Mouse (Mus musculus): Measurements from ENCODE around the gene Gp1ba. TPM values are rescaled to one million over a fixed set of nuclear protein-coding genes. Genes with fewer than 3 reads are reported as not detected.

Gene Gp1ba
- polyA plus RNA-seq, 2 experiments = 4.5 to 7.6 TPM

- Histone ChIP-seq H3K9ac (replicated peaks) (no peak overlapping the region), H3K4me2 (ENCODE audit: low read depth) (no peak overlapping the region), H3K27me3 (ENCODE audit: control insufficient read depth, insufficient read depth, low read length) (no peaks in the 10 kb centered on the region), H3K36me3 (replicated peaks; ENCODE audit: control insufficient read depth, insufficient read depth, low read depth) (no peaks in the 10 kb centered on the region; the same call in 1 of the 2 replicates), H3K9me3 (ENCODE audit: control insufficient read depth, low read length) (no peaks in the 10 kb centered on the region), H3K4me3 (ENCODE audit: insufficient read depth in 1 of 2, low read depth in 2 of 2, low read length in 2 of 2) (no peak overlapping the region), H3K4me1 (replicated peaks; ENCODE audit: control insufficient read depth in 2 of 2, insufficient read depth in 2 of 2, low read length in 1 of 2) (peaks cover 0 to 22% of the 10 kb centered on the region in 2 experiments; a peak in 2 of 4 replicates), H3K27ac (no peak overlapping the region)
- ATAC-seq (ENCODE audit: insufficient read depth) = no peak
- TF ChIP-seq EP300 (IDR thresholded peaks at IDR 0.05; ENCODE audit: low read depth) (no peak), CTCF (IDR thresholded peaks at IDR 0.05; ENCODE audit: low read depth) (no peak)
- DNase-seq (ENCODE audit: low read depth in 3 of 3, low spot score in 3 of 3) = no peak
- WGBS (ENCODE audit: insufficient replicate concordance) = 78% methylated on average over 8 of the region's 8 CpGs
Measured at GRCm38 (mm10) chr11:70679361-70679760, 40.4 kb downstream of the Gp1ba start.

- ATAC-seq (ENCODE audit: insufficient read depth) (no peak), DNase-seq (ENCODE audit: low read depth in 3 of 3, low spot score in 3 of 3) (no peak)
- H3K4me2 ChIP-seq (ENCODE audit: low read depth) = no peak overlapping the region
- H3K27me3 ChIP-seq (ENCODE audit: control insufficient read depth, insufficient read depth, low read length) = no peaks in the 10 kb centered on the region
- H3K9me3 ChIP-seq (ENCODE audit: control insufficient read depth, low read length) = no peaks in the 10 kb centered on the region
- 45% methylated on average over 8 of the region's 8 CpGs for WGBS (ENCODE audit: insufficient replicate concordance)
- no peak overlapping the region for H3K27ac ChIP-seq
- H3K4me1 ChIP-seq (replicated peaks; ENCODE audit: control insufficient read depth in 2 of 2, insufficient read depth in 2 of 2, low read length in 1 of 2) = peaks cover 0 to 22% of the 10 kb centered on the region in 2 experiments; a peak in 2 of 4 replicates
- H3K36me3 ChIP-seq (replicated peaks; ENCODE audit: control insufficient read depth, insufficient read depth, low read depth) = no peaks in the 10 kb centered on the region; the same call in 1 of the 2 replicates
- H3K4me3 ChIP-seq (ENCODE audit: insufficient read depth in 1 of 2, low read depth in 2 of 2, low read length in 2 of 2) = no peak overlapping the region
- no peak overlapping the region for H3K9ac ChIP-seq (replicated peaks)
- TF ChIP-seq EP300 (IDR thresholded peaks at IDR 0.05; ENCODE audit: low read depth) = no peak
Measured at GRCm38 (mm10) chr11:70679894-70680293, 41.0 kb downstream of the Gp1ba start.

- Histone ChIP-seq H3K9ac (replicated peaks) (no peak overlapping the region), H3K4me3 (ENCODE audit: insufficient read depth in 1 of 2, low read depth in 2 of 2, low read length in 2 of 2) (no peak overlapping the region), H3K4me1 (replicated peaks; ENCODE audit: control insufficient read depth in 2 of 2, insufficient read depth in 2 of 2, low read length in 1 of 2) (peaks cover 0 to 22% of the 10 kb centered on the region in 2 experiments; a peak in 2 of 4 replicates), H3K27me3 (ENCODE audit: control insufficient read depth, insufficient read depth, low read length) (no peaks in the 10 kb centered on the region), H3K9me3 (ENCODE audit: control insufficient read depth, low read length) (no peaks in the 10 kb centered on the region), H3K4me2 (ENCODE audit: low read depth) (no peak overlapping the region), H3K27ac (no peak overlapping the region), H3K36me3 (replicated peaks; ENCODE audit: control insufficient read depth, insufficient read depth, low read depth) (no peaks in the 10 kb centered on the region; the same call in 1 of the 2 replicates)
- WGBS (ENCODE audit: insufficient replicate concordance) = 79% methylated on average over 12 of the region's 12 CpGs
- ATAC-seq (ENCODE audit: insufficient read depth) = no peak
- DNase-seq (ENCODE audit: low read depth in 3 of 3, low spot score in 3 of 3) = no peak
- TF ChIP-seq EP300 (IDR thresholded peaks at IDR 0.05; ENCODE audit: low read depth) (no peak), CTCF (IDR thresholded peaks at IDR 0.05; ENCODE audit: low read depth) (no peak)
Measured at GRCm38 (mm10) chr11:70681170-70681569, 42.2 kb downstream of the Gp1ba start.

GRCm38 (mm10) chr11:70681897-70682581 lies 43.1 kb downstream of the Gp1ba start:
- no peaks in the 10 kb centered on the region for H3K9me3 ChIP-seq (ENCODE audit: control insufficient read depth, low read length)
- ATAC-seq (ENCODE audit: insufficient read depth) (peak; percentile 17; the same call in 1 of the 2 replicates), DNase-seq (ENCODE audit: low read depth in 3 of 3, low spot score in 3 of 3) (no peak)
- H3K4me2 ChIP-seq (ENCODE audit: low read depth) = no peak overlapping the region
- TF ChIP-seq CTCF (IDR thresholded peaks at IDR 0.05; ENCODE audit: low read depth) (peak; percentile 64), EP300 (IDR thresholded peaks at IDR 0.05; ENCODE audit: low read depth) (no peak)
- H3K4me3 ChIP-seq (ENCODE audit: insufficient read depth in 1 of 2, low read depth in 2 of 2, low read length in 2 of 2) = no peak overlapping the region
- no peak overlapping the region for H3K27ac ChIP-seq
- WGBS (ENCODE audit: insufficient replicate concordance) = 58% methylated on average over 11 of the region's 11 CpGs
- H3K4me1 ChIP-seq (replicated peaks; ENCODE audit: control insufficient read depth in 2 of 2, insufficient read depth in 2 of 2, low read length in 1 of 2) = peaks cover 0 to 25% of the 10 kb centered on the region in 2 experiments; a peak in 2 of 4 replicates
- no peaks in the 10 kb centered on the region; the same call in 1 of the 2 replicates for H3K36me3 ChIP-seq (replicated peaks; ENCODE audit: control insufficient read depth, insufficient read depth, low read depth)
- no peak overlapping the region for H3K9ac ChIP-seq (replicated peaks)
- H3K27me3 ChIP-seq (ENCODE audit: control insufficient read depth, insufficient read depth, low read length) = no peaks in the 10 kb centered on the region

- no peak overlapping the region for H3K9ac ChIP-seq (replicated peaks)
- H3K9me3 ChIP-seq (ENCODE audit: control insufficient read depth, low read length) = no peaks in the 10 kb centered on the region
- H3K4me2 ChIP-seq (ENCODE audit: low read depth) = no peak overlapping the region
- H3K27ac ChIP-seq = no peak overlapping the region
- DNase-seq (ENCODE audit: low read depth in 3 of 3, low spot score in 3 of 3) = no peak
- peaks cover 0 to 23% of the 10 kb centered on the region in 2 experiments; a peak in 3 of 4 replicates for H3K4me1 ChIP-seq (replicated peaks; ENCODE audit: control insufficient read depth in 2 of 2, insufficient read depth in 2 of 2, low read length in 1 of 2)
- H3K4me3 ChIP-seq (ENCODE audit: insufficient read depth in 1 of 2, low read depth in 2 of 2, low read length in 2 of 2) = no peak overlapping the region
- ATAC-seq (ENCODE audit: insufficient read depth) = no peak
- H3K36me3 ChIP-seq (replicated peaks; ENCODE audit: control insufficient read depth, insufficient read depth, low read depth) = no peaks in the 10 kb centered on the region; the same call in 1 of the 2 replicates
- TF ChIP-seq EP300 (IDR thresholded peaks at IDR 0.05; ENCODE audit: low read depth) (no peak), CTCF (IDR thresholded peaks at IDR 0.05; ENCODE audit: low read depth) (no peak)
- 73% methylated on average over 5 of the region's 5 CpGs for WGBS (ENCODE audit: insufficient replicate concordance)
- no peaks in the 10 kb centered on the region for H3K27me3 ChIP-seq (ENCODE audit: control insufficient read depth, insufficient read depth, low read length)
Measured at GRCm38 (mm10) chr11:70683640-70684039, 44.7 kb downstream of the Gp1ba start.

All from liver, embryonic 14.5 days (tissue).